Mouse (Mus musculus) G1E (cell line): ENCODE results near the gene Zbtb45. TPM values are rescaled to one million over a fixed set of nuclear protein-coding genes. Genes with fewer than 3 reads are reported as not detected.

Source experiments
- ATAC-seq: 2 replicates; pipeline ENCODE4 v1.8.0; 2016; ENCODE audit warnings: mild to moderate bottlenecking; ENCODE audit not compliant: insufficient number of reproducible peaks, poor library complexity, low FRiP score, severe bottlenecking; ENCODE audit errors: extremely low read depth
- DNase-seq: peaks from one replicate; pipeline ENCODE4 v3.0.0; 2012; ENCODE audit warnings: low spot score
- H3K27me3 ChIP-seq: 2 replicates; pipeline ENCODE4 v1.6.1; 2012; ENCODE audit warnings: mild to moderate bottlenecking, low read length, inconsistent platforms; ENCODE audit not compliant: insufficient read depth
- H3K36me3 ChIP-seq: replicated peaks from 2 replicates; pipeline ENCODE3; 2012; ENCODE audit warnings: mild to moderate bottlenecking, inconsistent platforms
- H3K4me1 ChIP-seq: 2 replicates; pipeline ENCODE4 v1.6.1; 2012; ENCODE audit warnings: low read depth, low read length, inconsistent platforms, mixed read lengths; ENCODE audit not compliant: insufficient read depth
- H3K4me3 ChIP-seq: 2 replicates; pipeline ENCODE4 v1.5.1; 2012; ENCODE audit warnings: low read depth, mild to moderate bottlenecking, inconsistent platforms, low read length, moderate library complexity, mixed read lengths
- H3K9me3 ChIP-seq: replicated peaks from 2 replicates; pipeline ENCODE4 v1.6.1; 2012; ENCODE audit warnings: inconsistent platforms
- CTCF ChIP-seq: IDR thresholded peaks from 2 replicates; pipeline ENCODE4 v1.5.1; 2012; ENCODE audit warnings: low read depth, low read length, inconsistent platforms, mixed read lengths
- GATA1 ChIP-seq: IDR thresholded peaks from 2 replicates; pipeline ENCODE4 v1.6.1; 2012; ENCODE audit warnings: borderline replicate concordance, low read length, inconsistent platforms, mixed read lengths
- GATA2 ChIP-seq: IDR thresholded peaks from 2 replicates; pipeline ENCODE4 v1.6.1; 2012; ENCODE audit warnings: low read depth, low read length, inconsistent platforms, borderline replicate concordance
- POLR2AphosphoS5 ChIP-seq: IDR thresholded peaks from 2 replicates; pipeline ENCODE4 v1.6.1; 2012; ENCODE audit warnings: low read depth, low read length, inconsistent platforms; ENCODE audit not compliant: insufficient replicate concordance
- TAL1 ChIP-seq: conservative IDR thresholded peaks from 2 replicates; pipeline ENCODE4 v1.6.1; 2012; ENCODE audit warnings: low read depth, low read length, inconsistent platforms, mixed read lengths
- polyA plus RNA-seq: library from polyadenylated mRNA; stranded (reverse); fragments of >175 nt; gene quantifications from 2 replicates; pipeline ENCODE4 v1.2.3, GENCODE M21; 2012
- total RNA-seq, 2 experiments: library from RNA; stranded (forward) in 1 of 2; stranded (reverse) in 1 of 2; fragments of 200-1000 nt in 1 of 2; fragments of >200 nt in 1 of 2; fragmentation: Nextera tagmentation in 1 of 2; gene quantifications; 2 replicates each; pipeline ENCODE4 v1.2.3; 2014 to 2017

Gene Zbtb45
- total and polyA plus RNA-seq, 3 experiments, result 9.0 to 99.1 (median 9.6) TPM

GRCm38 (mm10) chr7:13003380-13003779, 6.5 kb downstream of the Zbtb45 start:
- ATAC-seq (no peak), DNase-seq (no peak)
- Histone ChIP-seq H3K4me1 (peaks cover 27% of the 10 kb centered on the region), H3K9me3 (no peaks in the 10 kb centered on the region; the same call in 1 of the 2 replicates), H3K36me3 (peaks cover 53% of the 10 kb centered on the region), H3K27me3 (no peaks in the 10 kb centered on the region; the same call in 1 of the 2 replicates), H3K4me3 (no peak overlapping the region)
- TF ChIP-seq GATA1 (no peak), TAL1 (no peak), GATA2 (no peak), CTCF (no peak), POLR2AphosphoS5 (no peak)

GRCm38 (mm10) chr7:13001584-13001983, 8.2 kb downstream of the Zbtb45 start:
- peaks cover 8% of the 10 kb centered on the region; the same call in 1 of the 2 replicates for H3K27me3 ChIP-seq
- no peak overlapping the region for H3K4me3 ChIP-seq
- TF ChIP-seq POLR2AphosphoS5 (no peak), GATA1 (no peak), TAL1 (no peak), CTCF (no peak), GATA2 (no peak)
- peaks cover 14% of the 10 kb centered on the region for H3K4me1 ChIP-seq
- DNase-seq, result no peak
- no peaks in the 10 kb centered on the region for H3K9me3 ChIP-seq
- peaks cover 35% of the 10 kb centered on the region for H3K36me3 ChIP-seq
- ATAC-seq, result no peak

GRCm38 (mm10) chr7:12998851-12999250, 11.0 kb downstream of the Zbtb45 start, which contains the start of gene Trim28:
Gene Trim28 (plus strand): TSS chr7:12999114.
- H3K27me3 ChIP-seq, result peaks cover 19% of the 10 kb centered on the region
- H3K4me3 ChIP-seq, result no peak within 1 kb of the TSS
- no peaks in the 10 kb centered on the region for H3K4me1 ChIP-seq
- no peaks in the 10 kb centered on the region for H3K9me3 ChIP-seq
- ATAC-seq (no peak), DNase-seq (no peak)
- TF ChIP-seq CTCF (no peak), GATA2 (no peak), POLR2AphosphoS5 (no peak), TAL1 (no peak), GATA1 (no peak)
- H3K36me3 ChIP-seq, result peaks cover 8% of the 10 kb centered on the region

- DNase-seq, result no peak
- TF ChIP-seq GATA2 (no peak), POLR2AphosphoS5 (no peak), GATA1 (no peak), TAL1 (no peak), CTCF (no peak)
- no peaks in the 10 kb centered on the region for H3K4me1 ChIP-seq
- no peak for ATAC-seq
- H3K36me3 ChIP-seq, result peaks cover 5% of the 10 kb centered on the region
- no peaks in the 10 kb centered on the region for H3K9me3 ChIP-seq
- peaks cover 19% of the 10 kb centered on the region for H3K27me3 ChIP-seq
- H3K4me3 ChIP-seq, result no peak within 1 kb of the TSS
Observed at GRCm38 (mm10) chr7:12998053-12998452, 11.8 kb downstream of the Zbtb45 start, which contains the start of gene Slc27a5. Gene Slc27a5 (minus strand): TSS chr7:12998192.

- no peak for ATAC-seq
- DNase-seq, result no peak
- Histone ChIP-seq H3K27me3 (peaks cover 19% of the 10 kb centered on the region), H3K36me3 (no peaks in the 10 kb centered on the region), H3K9me3 (no peaks in the 10 kb centered on the region), H3K4me3 (no peak overlapping the region), H3K4me1 (no peaks in the 10 kb centered on the region)
- TF ChIP-seq GATA2 (no peak), CTCF (no peak), GATA1 (no peak)
Observed at GRCm38 (mm10) chr7:12997230-12997629, 12.6 kb downstream of the Zbtb45 start.

- Histone ChIP-seq H3K4me3 (no peak overlapping the region), H3K4me1 (no peaks in the 10 kb centered on the region), H3K9me3 (no peaks in the 10 kb centered on the region), H3K27me3 (peaks cover 22% of the 10 kb centered on the region), H3K36me3 (no peaks in the 10 kb centered on the region)
- DNase-seq (no peak), ATAC-seq (no peak)
- TF ChIP-seq GATA1 (no peak), POLR2AphosphoS5 (no peak), TAL1 (no peak), GATA2 (no peak), CTCF (no peak)
Observed at GRCm38 (mm10) chr7:12995862-12996261, 14.0 kb downstream of the Zbtb45 start.

- Histone ChIP-seq H3K4me1 (no peaks in the 10 kb centered on the region), H3K9me3 (no peaks in the 10 kb centered on the region), H3K36me3 (no peaks in the 10 kb centered on the region), H3K27me3 (peaks cover 25% of the 10 kb centered on the region), H3K4me3 (no peak overlapping the region)
- ATAC-seq (no peak), DNase-seq (no peak)
- TF ChIP-seq CTCF, result no peak
- no peak for TF ChIP-seq GATA1
- no peak for TF ChIP-seq GATA2
- no peak for TF ChIP-seq TAL1
Observed at GRCm38 (mm10) chr7:12993148-12993547, 16.7 kb downstream of the Zbtb45 start.
